9 mouse cellular contexts compared by ENCODE assay signal in the genomic region with DNA sequence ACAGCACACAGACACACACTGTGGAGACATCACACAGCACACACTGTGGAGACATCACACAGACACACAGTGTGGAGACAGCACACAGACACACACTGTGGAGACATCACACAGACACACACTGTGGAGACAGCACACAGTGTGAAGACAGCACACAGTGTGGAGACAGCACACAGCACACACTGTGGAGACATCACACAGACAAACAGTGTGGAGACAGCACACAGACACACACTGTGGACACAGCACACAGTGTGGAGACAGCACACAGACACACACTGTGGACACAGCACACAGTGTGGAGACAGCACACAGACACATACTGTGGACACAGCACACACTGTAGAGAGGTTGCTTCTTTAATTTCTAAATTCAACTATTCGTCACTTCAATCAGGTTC. TPM values are rescaled to one million over a fixed set of nuclear protein-coding genes. Genes with fewer than 3 reads are reported as not detected.
"Had no signal": no experiment of that assay in that cellular context is flagged by ENCODE, and none has a peak within 500 bp of the region (broad histone marks: within the 10 kb centered on the region; RNA-seq: fewer than 3 reads in every experiment).

No protein-coding gene starts in this region.

RNA-seq across cellular contexts. Expression of a gene that starts 14.9 kb away (rescaled TPM):
- total RNA-seq: midbrain, postnatal 0 days had no signal
- polyA plus RNA-seq: macrophage had no signal

RNA-seq across cellular contexts. Expression of a gene that starts 38.5 kb away (rescaled TPM):
- total RNA-seq: midbrain, postnatal 0 days had no signal
- polyA plus RNA-seq: myocyte had no signal

RNA-seq across cellular contexts. Expression of a gene that starts 49.7 kb away (rescaled TPM):
- total RNA-seq: midbrain, postnatal 0 days had no signal
- polyA plus RNA-seq: midbrain, embryonic 13.5 days; midbrain, embryonic 15.5 days; neural tube, embryonic 11.5 days; neural tube, embryonic 15.5 days; stomach, embryonic 14.5 days; thymus, postnatal 0 days had no signal
